Mouse (Mus musculus): ENCODE measurements at regions not wholly inside any gene's neighbourhood (a gene's known extent, or its start where the extent isn't known, plus 50 kb on each side); places are given as distances from the start of the nearest gene placed in this dataset.

GRCm38 (mm10) chr3:147652849-147653248 is 800.7 kb downstream of the Ttll7 start:
- TF ChIP-seq GATA1 (IDR thresholded peaks at IDR 0.05; ENCODE audit: borderline replicate concordance, low read length) (no peak), FLI1 (IDR thresholded peaks at IDR 0.05; ENCODE audit: low read length) (no peak)

All from megakaryocyte, embryonic 14.5 days (primary cell).